Mouse (Mus musculus) liver, postnatal 0 days (tissue): ENCODE measurements around the gene Cacnb1. TPM values are rescaled to one million over a fixed set of nuclear protein-coding genes. Genes with fewer than 3 reads are reported as not detected.

Source experiments
- ATAC-seq: fragments of 200-750 bp; cut with Nextera tagmentation; 2 replicates; pipeline ENCODE4 v1.8.0; 2017; ENCODE audit warnings: mild to moderate bottlenecking, moderate library complexity
- DNase-seq: peaks from one replicate; pipeline ENCODE4 v3.0.0-alpha.2; 2016
- H3K27ac ChIP-seq: fragments of 300-500 bp; sonication (generic); 2 replicates; pipeline ENCODE4 v1.5.1; 2014; ENCODE audit warnings: antibody characterized with exemption, moderate library complexity, mild to moderate bottlenecking, low read depth
- H3K27me3 ChIP-seq: fragments of 300-500 bp; sonication (generic); 2 replicates; pipeline ENCODE4 v1.6.1; 2014; ENCODE audit warnings: low read length, control low read depth, mixed read lengths; ENCODE audit not compliant: insufficient read depth
- H3K36me3 ChIP-seq: fragments of 300-500 bp; sonication (generic); replicated peaks from 2 replicates; pipeline ENCODE4 v1.6.1; 2014; ENCODE audit warnings: mild to moderate bottlenecking, control low read depth, low read length, moderate library complexity, mixed read lengths; ENCODE audit not compliant: insufficient read depth
- H3K4me1 ChIP-seq: fragments of 300-500 bp; sonication (generic); 2 replicates; pipeline ENCODE4 v1.6.1; 2014; ENCODE audit warnings: antibody characterized with exemption, mild to moderate bottlenecking, control low read depth; ENCODE audit not compliant: insufficient read depth
- H3K4me2 ChIP-seq: fragments of 300-500 bp; sonication (generic); 2 replicates; pipeline ENCODE4 v1.6.1; 2014; ENCODE audit warnings: low read depth, mild to moderate bottlenecking, low read length, moderate library complexity, mixed read lengths
- H3K4me3 ChIP-seq: fragments of 300-500 bp; sonication (generic); 2 replicates; pipeline ENCODE4 v1.5.1; 2014; ENCODE audit warnings: low read depth, low read length
- H3K9ac ChIP-seq: fragments of 300-500 bp; sonication (generic); replicated peaks from 2 replicates; pipeline ENCODE4 v1.6.1; 2014; ENCODE audit warnings: mild to moderate bottlenecking, moderate library complexity
- H3K9me3 ChIP-seq: fragments of 300-500 bp; sonication (generic); 2 replicates; pipeline ENCODE4 v1.6.1; 2016; ENCODE audit warnings: mild to moderate bottlenecking, control low read depth, low read length, mixed read lengths
- CTCF ChIP-seq: sonication (generic); IDR thresholded peaks from 2 replicates; pipeline ENCODE4 v1.5.1; 2016; ENCODE audit warnings: antibody characterized with exemption, low read depth
- EP300 ChIP-seq: IDR thresholded peaks from 2 replicates; pipeline ENCODE4 v1.6.1; 2016; ENCODE audit warnings: antibody characterized with exemption, low read depth, mild to moderate bottlenecking
- WGBS: fragments of 180-500 bp; shearing (Covaris S2); extraction: QIAGEN DNeasy Blood & Tissue Kit; methylation state at CpG from one replicate; pipeline ENCODE4 v1.1.7; 2014; ENCODE audit not compliant: insufficient replicate concordance; 5-methylcytosine and 5-hydroxymethylcytosine counted together
- polyA plus RNA-seq: library from polyadenylated mRNA; unstranded; fragments of >200 nt; fragmentation: Nextera tagmentation; extraction: Ambion mirVana; gene quantifications from 2 replicates; pipeline ENCODE4 v1.2.1, GENCODE M21; 2015

Gene Cacnb1
- polyA plus RNA-seq, 1 experiment from 2014 or later, result 0.23 TPM

GRCm38 (mm10) chr11:97970771-97971170 lies 52.1 kb downstream of the Cacnb1 start:
- Histone ChIP-seq H3K9ac (no peak overlapping the region), H3K4me3 (no peak overlapping the region), H3K27ac (no peak overlapping the region), H3K9me3 (no peaks in the 10 kb centered on the region), H3K4me1 (no peaks in the 10 kb centered on the region), H3K27me3 (no peaks in the 10 kb centered on the region), H3K4me2 (no peak overlapping the region), H3K36me3 (no peaks in the 10 kb centered on the region)
- TF ChIP-seq CTCF, result no peak
- no peak for TF ChIP-seq EP300
- DNase-seq (no peak), ATAC-seq (no peak)
- 64% methylated on average over 7 of the region's 7 CpGs for WGBS

GRCm38 (mm10) chr11:97968385-97968784 lies 54.4 kb downstream of the Cacnb1 start:
- no peak for DNase-seq
- Histone ChIP-seq H3K9me3 (no peaks in the 10 kb centered on the region), H3K36me3 (no peaks in the 10 kb centered on the region), H3K27me3 (no peaks in the 10 kb centered on the region), H3K9ac (no peak overlapping the region), H3K27ac (no peak overlapping the region), H3K4me3 (no peak overlapping the region), H3K4me1 (no peaks in the 10 kb centered on the region), H3K4me2 (no peak overlapping the region)
- TF ChIP-seq CTCF, result no peak
- no peak for TF ChIP-seq EP300
- WGBS, result 48% methylated on average over 5 of the region's 5 CpGs
- no peak for ATAC-seq

- Histone ChIP-seq H3K4me1 (no peaks in the 10 kb centered on the region), H3K27ac (no peak overlapping the region), H3K4me2 (no peak overlapping the region), H3K9me3 (no peaks in the 10 kb centered on the region), H3K9ac (no peak overlapping the region), H3K4me3 (no peak overlapping the region), H3K36me3 (no peaks in the 10 kb centered on the region), H3K27me3 (no peaks in the 10 kb centered on the region)
- no peak for TF ChIP-seq EP300
- no peak for TF ChIP-seq CTCF
- 48% methylated on average over 2 of the region's 2 CpGs for WGBS
- ATAC-seq (no peak), DNase-seq (no peak)
Observed at GRCm38 (mm10) chr11:97967114-97967513, 55.7 kb downstream of the Cacnb1 start.

GRCm38 (mm10) chr11:97960907-97961306 lies 61.9 kb downstream of the Cacnb1 start:
- TF ChIP-seq EP300, result no peak
- TF ChIP-seq CTCF, result peak; percentile 67
- no peaks in the 10 kb centered on the region for H3K36me3 ChIP-seq
- DNase-seq (peak; percentile 44), ATAC-seq (no peak)
- H3K9ac ChIP-seq, result no peak overlapping the region
- H3K9me3 ChIP-seq, result no peaks in the 10 kb centered on the region
- no peak overlapping the region for H3K4me3 ChIP-seq
- no peak overlapping the region for H3K4me2 ChIP-seq
- H3K27me3 ChIP-seq, result no peaks in the 10 kb centered on the region
- no peak overlapping the region for H3K27ac ChIP-seq
- H3K4me1 ChIP-seq, result no peaks in the 10 kb centered on the region
- WGBS, result 65% methylated on average over 1 of the region's 1 CpGs

- H3K27me3 ChIP-seq, result no peaks in the 10 kb centered on the region
- no peak overlapping the region for H3K4me3 ChIP-seq
- DNase-seq, result no peak
- H3K4me2 ChIP-seq, result no peak overlapping the region
- H3K9me3 ChIP-seq, result no peaks in the 10 kb centered on the region
- no peak overlapping the region for H3K27ac ChIP-seq
- 69% methylated on average over 5 of the region's 5 CpGs for WGBS
- H3K36me3 ChIP-seq, result no peaks in the 10 kb centered on the region
- peaks cover 7% of the 10 kb centered on the region; the same call in 1 of the 2 replicates for H3K4me1 ChIP-seq
- ATAC-seq, result no peak
- TF ChIP-seq CTCF, result no peak
- no peak for TF ChIP-seq EP300
- no peak overlapping the region for H3K9ac ChIP-seq
Observed at GRCm38 (mm10) chr11:97959300-97959680, 63.5 kb downstream of the Cacnb1 start.

GRCm38 (mm10) chr11:97958641-97959299 lies 64.1 kb downstream of the Cacnb1 start:
- WGBS, result 60% methylated on average over 7 of the region's 7 CpGs
- no peak for ATAC-seq

More at GRCm38 (mm10) chr11:97958641-97959299, 64.1 kb downstream of the Cacnb1 start:
- Histone ChIP-seq H3K4me3 (no peak overlapping the region), H3K27ac (no peak overlapping the region), H3K9ac (no peak overlapping the region), H3K4me2 (no peak overlapping the region), H3K27me3 (no peaks in the 10 kb centered on the region), H3K4me1 (peaks cover 9% of the 10 kb centered on the region; the same call in 1 of the 2 replicates), H3K9me3 (no peaks in the 10 kb centered on the region), H3K36me3 (no peaks in the 10 kb centered on the region)
- no peak for TF ChIP-seq CTCF
- no peak for TF ChIP-seq EP300
- no peak for DNase-seq
